In genomic region chr1:42259216-42259977, GRCm38 (mm10) we compare ENCODE assay signal across 11 mouse cellular contexts.
DNase-seq lines count a peak whose midpoint lies in the region; ATAC-seq and TF ChIP-seq lines count a peak whose summit lies in the region.
"Had no signal": no experiment of that assay in that cellular context is flagged by ENCODE, and none has a peak within 500 bp of the region (broad histone marks: within the 10 kb centered on the region; RNA-seq: fewer than 3 reads in every experiment).

No protein-coding gene starts in this region.

- 46% methylated on average over 13 of the region's 13 CpGs for WGBS in embryonic facial prominence, embryonic 14.5 days
- 65% methylated on average over 13 of the region's 13 CpGs for WGBS in embryonic facial prominence, embryonic 10.5 days
- WGBS in hindbrain, postnatal 0 days: 31% methylated on average over 13 of the region's 13 CpGs

- 0 out of 2 replicates have a peak, but pooled peaks cover 3% of the 10 kb centered on the region for H3K27me3 ChIP-seq in embryonic facial prominence, embryonic 14.5 days (replicated peaks; ENCODE audit: control insufficient read depth, insufficient read depth, low read length)
- H3K27me3 ChIP-seq in embryonic facial prominence, embryonic 10.5 days (replicated peaks; ENCODE audit: low read depth, poor library complexity, severe bottlenecking): no peaks in the 10 kb centered on the region
- H3K27me3 ChIP-seq in hindbrain, postnatal 0 days (ENCODE audit: insufficient read depth, low read length): no peaks in the 10 kb centered on the region

- no peak overlapping the region for H3K4me3 ChIP-seq in embryonic facial prominence, embryonic 14.5 days (ENCODE audit: low read depth, low read length)
- H3K4me3 ChIP-seq in embryonic facial prominence, embryonic 10.5 days: no peak overlapping the region
- H3K4me3 ChIP-seq in hindbrain, postnatal 0 days (ENCODE audit: low read length): no peak overlapping the region
- H3K4me3 ChIP-seq: heart, embryonic 10.5 days had no signal

- H3K9me3 ChIP-seq in embryonic facial prominence, embryonic 14.5 days (ENCODE audit: control insufficient read depth, low read length): no peaks in the 10 kb centered on the region
- H3K9me3 ChIP-seq in embryonic facial prominence, embryonic 10.5 days: no peaks in the 10 kb centered on the region
- no peaks in the 10 kb centered on the region for H3K9me3 ChIP-seq in hindbrain, postnatal 0 days (ENCODE audit: low read length)
- H3K9me3 ChIP-seq: heart, embryonic 10.5 days had no signal

- no peak overlapping the region; the same call in 1 of the 2 replicates for H3K4me2 ChIP-seq in embryonic facial prominence, embryonic 14.5 days (ENCODE audit: low read depth, low read length)
- peak overlapping the region; percentile 35 for H3K4me2 ChIP-seq in hindbrain, postnatal 0 days (ENCODE audit: low read depth, low read length)

- H3K4me1 ChIP-seq in embryonic facial prominence, embryonic 14.5 days (ENCODE audit: control insufficient read depth, insufficient read depth, low read length): no peaks in the 10 kb centered on the region
- peaks cover 42% of the 10 kb centered on the region for H3K4me1 ChIP-seq in embryonic facial prominence, embryonic 10.5 days
- peaks cover 3% of the 10 kb centered on the region; the same call in 1 of the 2 replicates for H3K4me1 ChIP-seq in hindbrain, postnatal 0 days (ENCODE audit: insufficient read depth, low read length)

- no peak overlapping the region for H3K9ac ChIP-seq in embryonic facial prominence, embryonic 14.5 days (ENCODE audit: low read depth, low read length)
- H3K9ac ChIP-seq in hindbrain, postnatal 0 days (replicated peaks; ENCODE audit: low read length): no peak overlapping the region

- no peak for TF ChIP-seq CTCF in hindbrain, postnatal 0 days (IDR thresholded peaks at IDR 0.05; ENCODE audit: low read depth)

- no peaks in the 10 kb centered on the region for H3K36me3 ChIP-seq in embryonic facial prominence, embryonic 14.5 days (ENCODE audit: control insufficient read depth, insufficient read depth, low read length)
- no peaks in the 10 kb centered on the region for H3K36me3 ChIP-seq in embryonic facial prominence, embryonic 10.5 days (replicated peaks)
- H3K36me3 ChIP-seq in hindbrain, postnatal 0 days (ENCODE audit: insufficient read depth, low read length): no peaks in the 10 kb centered on the region
- H3K36me3 ChIP-seq: heart, embryonic 10.5 days had no signal

- DNase-seq in embryonic facial prominence, embryonic 14.5 days (ENCODE audit: low spot score): peak; percentile 30
- DNase-seq in embryonic facial prominence, embryonic 10.5 days (ENCODE audit: low spot score): no peak
- DNase-seq in urinary bladder, postnatal 14 days (ENCODE audit: low spot score): peak; percentile 17
- DNase-seq in urinary bladder, postnatal 25 days (ENCODE audit: low spot score): no peak
- DNase-seq in hindbrain, postnatal 0 days (ENCODE audit: low spot score): peak; percentile 39
- DNase-seq in cerebellum, postnatal 25 days: no peak
- DNase-seq in thymus, adult 18-20 months: no peak
- DNase-seq in frontal cortex, postnatal 10 days (ENCODE audit: low spot score in 2 of 2): no peak
- DNase-seq: cerebellum, adult 2 months; kidney, adult 9 months had no signal

- H3K27ac ChIP-seq in embryonic facial prominence, embryonic 14.5 days (replicated peaks; ENCODE audit: low read depth, low read length): no peak overlapping the region
- no peak overlapping the region; the same call in 1 of the 2 replicates for H3K27ac ChIP-seq in embryonic facial prominence, embryonic 10.5 days (replicated peaks)
- 0 out of 2 replicates have a peak overlapping the region, but pooled peaks have one; percentile 11 for H3K27ac ChIP-seq in hindbrain, postnatal 0 days
- H3K27ac ChIP-seq: heart, embryonic 10.5 days had no signal

- no peak for ATAC-seq in embryonic facial prominence, embryonic 14.5 days (ENCODE audit: low read depth)
- ATAC-seq in hindbrain, postnatal 0 days: peak; percentile 57; the same call in 1 of the 2 replicates

Comparison
In these comparisons a context has a peak if more than half of its experiments do, and no peak if none do; other contexts are left out.
1. DNase-seq: peak in embryonic facial prominence, embryonic 14.5 days (single experiment), urinary bladder, postnatal 14 days (single experiment) and hindbrain, postnatal 0 days (single experiment); none in embryonic facial prominence, embryonic 10.5 days (single experiment), urinary bladder, postnatal 25 days (single experiment), cerebellum, postnatal 25 days (0 of 2), thymus, adult 18-20 months (0 of 2) and frontal cortex, postnatal 10 days (0 of 2).